Mouse (Mus musculus): ENCODE measurements around the gene Ivl.

DNA sequence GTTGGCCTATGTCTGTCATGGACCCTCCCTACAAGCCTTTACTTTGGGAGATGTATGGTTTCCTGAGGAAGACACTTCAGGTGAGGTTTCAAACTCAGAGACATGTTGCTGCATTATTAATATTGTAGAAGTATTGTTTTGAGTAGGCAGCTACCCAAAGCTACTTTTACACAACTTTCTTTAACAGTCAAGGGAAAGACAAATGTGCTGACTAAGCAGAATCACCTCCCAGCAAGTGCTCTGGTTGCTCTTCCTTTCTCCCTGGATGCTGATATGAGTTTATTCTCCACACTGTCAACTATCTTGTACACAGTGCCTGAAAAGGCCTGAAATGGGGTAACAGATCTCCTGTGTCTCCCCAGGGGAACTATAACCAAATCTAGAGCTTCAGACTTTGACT lies 26.4 kb upstream of the Ivl start:
- TF ChIP-seq CEBPB (IDR thresholded peaks at IDR 0.05; ENCODE audit: insufficient read depth, poor library complexity, severe bottlenecking) (no peak), USF1 (IDR thresholded peaks at IDR 0.05; ENCODE audit: low read depth) (no peak), POLR2A (IDR thresholded peaks at IDR 0.05; ENCODE audit: insufficient read length, low read depth) (no peak), POLR2AphosphoS2 (IDR thresholded peaks at IDR 0.05; ENCODE audit: insufficient read length, low read depth) (no peak), MAX (IDR thresholded peaks at IDR 0.05; ENCODE audit: low read depth) (no peak), MYOG (IDR thresholded peaks at IDR 0.05; ENCODE audit: control insufficient read depth in 1 of 3, insufficient read depth in 1 of 3, insufficient read length in 2 of 3, low read depth in 2 of 3) (no peak), TCF12 (IDR thresholded peaks at IDR 0.05; ENCODE audit: insufficient read depth, poor library complexity, severe bottlenecking) (no peak), MYOD1 (IDR thresholded peaks at IDR 0.05; ENCODE audit: control insufficient read depth in 1 of 3, insufficient read length in 2 of 3, low read depth in 2 of 3) (no peak)

Measured in myocyte (in vitro differentiated cells).